Mouse (Mus musculus) neural tube, embryonic 14.5 days (tissue): Measurements from ENCODE around the gene Aurkc. TPM values are rescaled to one million over a fixed set of nuclear protein-coding genes. Genes with fewer than 3 reads are reported as not detected.
"Not testable (repeated sequence)": the region's sequence is repeated elsewhere in the genome, so short reads cannot be mapped to it uniquely, and the experiment has no call there.

Source experiments
- ATAC-seq: fragments of 200-750 bp; cut with Nextera tagmentation; 2 replicates; pipeline ENCODE4 v1.8.0; 2017; ENCODE audit warnings: low read depth, mild to moderate bottlenecking, moderate TSS enrichment, moderate library complexity
- H3K27ac ChIP-seq: fragments of 300-500 bp; sonication (generic); 2 replicates; pipeline ENCODE4 v1.5.1; 2014; ENCODE audit warnings: low read depth, mild to moderate bottlenecking, control low read depth, low read length, moderate library complexity, mixed read lengths
- H3K27me3 ChIP-seq: fragments of 300-500 bp; sonication (generic); 2 replicates; pipeline ENCODE4 v1.6.1; 2014; ENCODE audit warnings: low read length; ENCODE audit not compliant: control insufficient read depth, insufficient read depth
- H3K36me3 ChIP-seq: fragments of 300-500 bp; sonication (generic); 2 replicates; pipeline ENCODE4 v1.6.1; 2014; ENCODE audit warnings: low read length, mixed read lengths; ENCODE audit not compliant: control insufficient read depth, insufficient read depth
- H3K4me1 ChIP-seq: fragments of 300-500 bp; sonication (generic); 2 replicates; pipeline ENCODE4 v1.6.1; 2014; ENCODE audit warnings: low read length; ENCODE audit not compliant: control insufficient read depth, insufficient read depth
- H3K4me2 ChIP-seq: fragments of 300-500 bp; sonication (generic); 2 replicates; pipeline ENCODE4 v1.6.1; 2014; ENCODE audit warnings: mild to moderate bottlenecking, low read depth, low read length, control low read depth
- H3K4me3 ChIP-seq: fragments of 300-500 bp; sonication (generic); 2 replicates; pipeline ENCODE4 v1.5.1; 2014; ENCODE audit warnings: low read depth, low read length, control low read depth, mixed read lengths
- H3K9ac ChIP-seq: fragments of 300-500 bp; sonication (generic); replicated peaks from 2 replicates; pipeline ENCODE4 v1.6.1; 2014; ENCODE audit warnings: low read depth, mild to moderate bottlenecking, control low read depth, low read length, mixed read lengths
- H3K9me3 ChIP-seq: fragments of 300-500 bp; sonication (generic); 2 replicates; pipeline ENCODE4 v1.6.1; 2016; ENCODE audit warnings: low read length; ENCODE audit not compliant: control insufficient read depth
- WGBS: fragments of 180-500 bp; shearing (Covaris S2); extraction: QIAGEN DNeasy Blood & Tissue Kit; methylation state at CpG from one replicate; pipeline ENCODE4 v1.1.7; 2014; 5-methylcytosine and 5-hydroxymethylcytosine counted together
- polyA plus RNA-seq: library from polyadenylated mRNA; unstranded; fragments of >200 nt; fragmentation: Nextera tagmentation; extraction: Ambion mirVana; gene quantifications from 2 replicates; pipeline ENCODE4 v1.2.1, GENCODE M21; 2014

The Aurkc gene
- polyA plus RNA-seq, 1 experiment from 2014 or later: not detected

- not testable (repeated sequence) for H3K4me1 ChIP-seq, H3K27ac ChIP-seq, H3K4me3 ChIP-seq, H3K9ac ChIP-seq, ATAC-seq, H3K36me3 ChIP-seq, H3K27me3 ChIP-seq, H3K4me2 ChIP-seq, H3K9me3 ChIP-seq
- 56% methylated on average over 7 of the region's 7 CpGs for WGBS
Measured at GRCm38 (mm10) chr7:7049659-7050320, 54.7 kb downstream of the Aurkc start.

Other genes starting within 250 kb of the Aurkc start
- 22.7 and 23.8 TPM in 2 replicates for gene Zfp954, start 126.2 kb downstream of the Aurkc start, polyA plus RNA-seq
- gene Zfp773, start 141.5 kb downstream of the Aurkc start, polyA plus RNA-seq: 13.8 and 15.4 TPM in 2 replicates
- 3.6 and 3.9 TPM in 2 replicates for gene Zfp418, start 176.0 kb downstream of the Aurkc start, polyA plus RNA-seq
- 10.1 and 11.1 TPM in 2 replicates for gene Zfp772, start 214.7 kb downstream of the Aurkc start, polyA plus RNA-seq